10 mouse cellular contexts compared by ENCODE assay signal in the genomic region with DNA sequence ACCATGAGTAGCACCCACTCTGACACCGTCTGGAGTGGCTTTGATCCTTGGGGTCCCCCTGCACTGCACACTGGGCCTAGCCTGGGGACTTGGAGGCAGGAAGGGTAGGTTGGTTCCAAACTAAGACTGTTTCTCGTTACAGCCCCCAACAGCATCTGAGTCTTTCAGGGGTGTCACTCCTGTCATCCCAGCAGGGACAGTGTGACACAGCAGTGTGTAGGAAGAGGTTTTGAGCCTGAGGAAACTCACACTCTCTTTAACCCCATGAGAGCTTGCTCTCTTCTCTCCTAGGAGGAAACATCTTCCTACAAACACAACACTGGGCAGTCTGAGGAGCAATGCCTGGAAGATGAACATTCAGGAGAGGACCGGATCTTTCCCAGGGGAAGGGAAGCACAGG.
A peak's percentile ranks its signal among the peaks of the same experiment; 100 is the strongest.
DNase-seq lines count a peak whose midpoint lies in the region; ATAC-seq and TF ChIP-seq lines count a peak whose summit lies in the region.
"Had no signal": no experiment of that assay in that cellular context is flagged by ENCODE, and none has a peak within 500 bp of the region (broad histone marks: within the 10 kb centered on the region; RNA-seq: fewer than 3 reads in every experiment).

No protein-coding gene starts in this region.

- TF ChIP-seq CTCF in lung, postnatal 0 days (IDR thresholded peaks at IDR 0.05) = no peak
- TF ChIP-seq CTCF in lung, adult 2 months (IDR thresholded peaks at IDR 0.05; ENCODE audit: insufficient read depth, low read length) = no peak
- TF ChIP-seq CTCF in stomach, postnatal 0 days (IDR thresholded peaks at IDR 0.05; ENCODE audit: low read depth) = no peak

- no peak for TF ChIP-seq POLR2A in lung, adult 2 months (IDR thresholded peaks at IDR 0.05; ENCODE audit: borderline replicate concordance, extremely low read depth, low read depth, low read length)

- no peak for TF ChIP-seq EP300 in lung, postnatal 0 days (IDR thresholded peaks at IDR 0.05)
- no peak for TF ChIP-seq EP300 in stomach, postnatal 0 days (optimal IDR thresholded peaks at IDR 0.05)

- H3K9me3 ChIP-seq in lung, postnatal 0 days (ENCODE audit: low read length) = no peaks in the 10 kb centered on the region
- no peaks in the 10 kb centered on the region for H3K9me3 ChIP-seq in limb, embryonic 15.5 days
- no peaks in the 10 kb centered on the region for H3K9me3 ChIP-seq in stomach, postnatal 0 days (ENCODE audit: control insufficient read depth, low read length)
- H3K9me3 ChIP-seq: limb, embryonic 13.5 days; neural tube, embryonic 13.5 days had no signal

- no peak overlapping the region for H3K4me2 ChIP-seq in lung, postnatal 0 days (replicated peaks; ENCODE audit: low read depth, low read length)
- no peak overlapping the region for H3K4me2 ChIP-seq in limb, embryonic 15.5 days
- H3K4me2 ChIP-seq in stomach, postnatal 0 days (replicated peaks; ENCODE audit: low read depth) = no peak overlapping the region
- H3K4me2 ChIP-seq: neural tube, embryonic 13.5 days had no signal

- peak; percentile 7; the same call in 1 of the 2 replicates for ATAC-seq in frontal cortex, adult (ENCODE audit: low TSS enrichment)
- no peak for ATAC-seq in lung, postnatal 0 days
- ATAC-seq in limb, embryonic 15.5 days (ENCODE audit: insufficient number of reproducible peaks, low FRiP score, low TSS enrichment, low read depth) = no peak
- 0 out of 2 replicates have a peak, but pooled peaks have one; percentile 3 for ATAC-seq in stomach, postnatal 0 days (ENCODE audit: low FRiP score, low TSS enrichment)

- peaks cover 10% of the 10 kb centered on the region; the same call in 1 of the 2 replicates for H3K4me1 ChIP-seq in lung, postnatal 0 days (ENCODE audit: insufficient read depth, low read depth, low read length)
- peaks cover 7% of the 10 kb centered on the region for H3K4me1 ChIP-seq in lung, adult 2 months (ENCODE audit: control insufficient read depth, insufficient read depth, low read length)
- H3K4me1 ChIP-seq in limb, embryonic 15.5 days = peaks cover 48% of the 10 kb centered on the region
- H3K4me1 ChIP-seq in stomach, postnatal 0 days (replicated peaks; ENCODE audit: control insufficient read depth, insufficient read depth) = peaks cover 9% of the 10 kb centered on the region; the same call in 1 of the 2 replicates

- peak overlapping the region; percentile 59 for H3K27ac ChIP-seq in lung, postnatal 0 days (ENCODE audit: low read length)
- H3K27ac ChIP-seq in limb, embryonic 15.5 days = peak overlapping the region; percentile 79
- H3K27ac ChIP-seq in stomach, postnatal 0 days (replicated peaks) = peak overlapping the region; percentile 81
- H3K27ac ChIP-seq: limb, embryonic 13.5 days had no signal

- H3K27me3 ChIP-seq in lung, postnatal 0 days (replicated peaks; ENCODE audit: insufficient read depth, low read length) = 0 out of 2 replicates have a peak, but pooled peaks cover 3% of the 10 kb centered on the region
- H3K27me3 ChIP-seq in limb, embryonic 15.5 days = no peaks in the 10 kb centered on the region
- H3K27me3 ChIP-seq in stomach, postnatal 0 days (ENCODE audit: control insufficient read depth, insufficient read depth, low read length) = no peaks in the 10 kb centered on the region
- H3K27me3 ChIP-seq: neural tube, embryonic 13.5 days had no signal

- 68% methylated on average over 3 of the region's 3 CpGs for WGBS in lung, postnatal 0 days
- WGBS in lung, adult 2 months = 62% methylated on average over 3 of the region's 3 CpGs
- 53% methylated on average over 3 of the region's 3 CpGs for WGBS in limb, embryonic 15.5 days
- WGBS in stomach, postnatal 0 days = 83% methylated on average over 3 of the region's 3 CpGs

- no peak overlapping the region for H3K9ac ChIP-seq in lung, postnatal 0 days (replicated peaks; ENCODE audit: low read depth)
- no peak overlapping the region for H3K9ac ChIP-seq in limb, embryonic 15.5 days
- no peak overlapping the region; the same call in 1 of the 2 replicates for H3K9ac ChIP-seq in stomach, postnatal 0 days (ENCODE audit: low read length)
- H3K9ac ChIP-seq: limb, embryonic 13.5 days; neural tube, embryonic 13.5 days had no signal

- no peak overlapping the region for H3K4me3 ChIP-seq in lung, postnatal 0 days (ENCODE audit: low read depth, low read length)
- no peak overlapping the region for H3K4me3 ChIP-seq in lung, adult 2 months (replicated peaks; ENCODE audit: extremely low read depth, low read depth, low read length)
- no peak overlapping the region for H3K4me3 ChIP-seq in limb, embryonic 15.5 days
- H3K4me3 ChIP-seq in stomach, postnatal 0 days (ENCODE audit: low read depth, low read length) = no peak overlapping the region
- H3K4me3 ChIP-seq: limb, embryonic 13.5 days; neural tube, embryonic 13.5 days had no signal

- DNase-seq in frontal cortex, adult 2 months (ENCODE audit: extremely low spot score in 1 of 2, low spot score in 1 of 2) = no peak
- DNase-seq in lung, postnatal 0 days (ENCODE audit: low spot score) = no peak
- DNase-seq in lung, adult 2 months = no peak
- DNase-seq in stomach, postnatal 0 days (ENCODE audit: low spot score) = no peak
- no peak for DNase-seq in ovary, postnatal 10 days (ENCODE audit: low spot score)
- no peak for DNase-seq in Muller cell, postnatal 12 days (ENCODE audit: inconsistent ontology term)

- H3K36me3 ChIP-seq in lung, postnatal 0 days (ENCODE audit: insufficient read depth, low read length) = no peaks in the 10 kb centered on the region
- no peaks in the 10 kb centered on the region for H3K36me3 ChIP-seq in limb, embryonic 15.5 days
- H3K36me3 ChIP-seq in stomach, postnatal 0 days (ENCODE audit: control insufficient read depth, insufficient read depth, low read length) = no peaks in the 10 kb centered on the region
- H3K36me3 ChIP-seq: limb, embryonic 13.5 days; neural tube, embryonic 13.5 days had no signal

Comparison
In these comparisons a context has a peak if more than half of its experiments do, and no peak if none do; other contexts are left out.
1. ATAC-seq: peak in frontal cortex, adult (single experiment) and stomach, postnatal 0 days (single experiment); none in lung, postnatal 0 days (single experiment) and limb, embryonic 15.5 days (single experiment).
2. Peak in every context shown above with its lines, with median percentiles within 50 percentile points of each other: H3K27ac ChIP-seq.